Mouse (Mus musculus): ENCODE results near the gene Tcap.

DNA sequence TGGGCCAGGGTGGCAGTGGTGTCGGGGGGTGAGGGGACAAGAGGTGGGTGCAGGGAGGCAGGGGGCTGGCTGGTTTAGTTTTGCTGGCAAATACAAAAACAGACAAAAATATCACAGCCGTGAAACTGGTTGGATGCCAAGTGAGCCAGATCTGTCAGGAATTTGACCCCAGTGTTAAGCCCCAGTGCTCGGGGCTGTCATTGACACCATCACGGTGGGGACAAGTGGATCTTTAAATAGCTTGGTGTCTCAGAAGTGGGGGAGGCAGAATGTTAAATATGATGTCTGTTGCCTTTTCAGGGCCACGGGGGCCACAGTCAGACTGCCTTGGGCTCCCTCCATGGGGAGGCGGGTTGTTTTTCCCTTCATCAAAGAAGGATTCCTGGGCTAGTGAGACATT, 10.7 kb downstream of the Tcap start:
- no peak for TF ChIP-seq CTCF (IDR thresholded peaks at IDR 0.05; ENCODE audit: low read depth, low read length)
- no peak for TF ChIP-seq POLR2A (IDR thresholded peaks at IDR 0.05; ENCODE audit: extremely low read depth, insufficient read depth, low read length)
